Mouse (Mus musculus) left cerebral cortex, adult 2 months (tissue): ENCODE data around the gene Nt5e. TPM values are rescaled to one million over a fixed set of nuclear protein-coding genes. Genes with fewer than 3 reads are reported as not detected.
"Not testable (repeated sequence)": the region's sequence is repeated elsewhere in the genome, so short reads cannot be mapped to it uniquely, and the experiment has no call there.

ENCODE experiments used
- DNase-seq, 2 experiments: peaks; one replicate each; pipeline ENCODE4 v3.0.0; 2021 to 2022; ENCODE audit warnings: low spot score in 2 of 2, mixed read lengths in 1 of 2; ENCODE audit errors: extremely low spot score in 1 of 2
- H3K27ac ChIP-seq: fragments of 200-600 bp; 2 replicates; pipeline ENCODE4 v1.8.1; 2022
- H3K4me3 ChIP-seq: fragments of 200-600 bp; 2 replicates; pipeline ENCODE4 v1.8.1; 2022
- CTCF ChIP-seq: fragments of 200-600 bp; IDR thresholded peaks from 2 replicates; pipeline ENCODE4 v1.8.1; 2022; ENCODE audit warnings: antibody characterized with exemption, mild to moderate bottlenecking, moderate library complexity
- intact Hi-C: fragments of 180-260 bp; cut with DNase I; formaldehyde crosslinking; loops from one replicate; pipeline ENCODE4 v1.15.1; 2025
- long read RNA-seq, 2 experiments: library from polyadenylated mRNA; stranded (forward); transcript quantifications; one replicate each; pipeline ENCODE4 v2.0.0; 2021; ENCODE audit warnings: borderline mapping rate in 2 of 2
- total RNA-seq, 2 experiments: library from RNA; stranded (reverse); gene quantifications; 2 replicates each; pipeline ENCODE4 v1.2.3; 2021

Gene Nt5e
- 1 to 10 TPM; 2.9 TPM for total RNA-seq
- long read RNA-seq, experiment 1, transcript Nt5e-201 (9 exons, 3,995 nt) = major isoform, 5 of 5 reads
- long read RNA-seq, experiment 1, partial matches to known transcripts = 0 of 5 reads
- long read RNA-seq, experiment 1, other reads (novel, unspliced or antisense) = 0 of 5 reads
- long read RNA-seq, experiment 2, partial matches to known transcripts = 0 of 2 reads
- long read RNA-seq, experiment 2, other reads (novel, unspliced or antisense) = 0 of 2 reads

GRCm38 (mm10) chr9:88326930-88327901 lies at the start of gene Nt5e:
Gene Nt5e (plus strand): TSS chr9:88327197.
- TF ChIP-seq CTCF = no peak; the same call in 1 of the 2 replicates
- H3K27ac ChIP-seq = peak within 1 kb of the TSS; percentile 51; the same call in 1 of the 2 replicates
- H3K4me3 ChIP-seq = peak within 1 kb of the TSS; percentile 65
- DNase-seq = peak; percentile 60 to 66
- intact Hi-C loops = loop anchor here (5.0 kb wide), 1 partner anchor 35 kb away; no protein-coding TSS in a partner anchor

DNA sequence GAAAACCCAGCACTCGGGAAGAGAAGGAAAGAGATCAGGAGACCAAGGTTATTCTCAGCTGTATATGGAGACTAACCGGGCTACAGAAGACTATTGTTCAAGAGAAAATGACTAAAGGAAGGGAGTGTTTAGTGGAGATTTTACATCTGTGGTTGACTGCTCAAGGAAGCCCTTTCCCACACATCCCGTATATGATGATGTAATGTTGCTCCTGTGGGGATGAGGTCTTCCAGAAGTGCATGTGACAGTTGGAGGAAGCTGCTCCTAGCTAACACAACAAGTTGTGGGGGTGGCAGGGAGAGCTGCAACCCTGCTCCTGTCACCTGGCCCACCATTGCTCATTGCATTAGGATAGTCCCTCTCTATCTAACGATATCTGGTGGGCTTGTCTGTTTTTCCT lies 49.4 kb upstream of the Nt5e start:
- no peak for TF ChIP-seq CTCF
- intact Hi-C loops = no loop called here
- H3K27ac ChIP-seq = no peak overlapping the region
- DNase-seq = no peak
- H3K4me3 ChIP-seq = no peak overlapping the region

- H3K27ac ChIP-seq = no peak overlapping the region
- TF ChIP-seq CTCF = no peak
- no peak overlapping the region for H3K4me3 ChIP-seq
- intact Hi-C loops = no loop called here
- DNase-seq = no peak
These were observed 47.3 kb upstream of the Nt5e start for GRCm38 (mm10) chr9:88279728-88280127.

- no peak overlapping the region for H3K4me3 ChIP-seq
- intact Hi-C loops = no loop called here
- no peak for TF ChIP-seq CTCF
- H3K27ac ChIP-seq = no peak overlapping the region
- no peak for DNase-seq
These were observed 37.3 kb upstream of the Nt5e start for GRCm38 (mm10) chr9:88289568-88290168.

DNA sequence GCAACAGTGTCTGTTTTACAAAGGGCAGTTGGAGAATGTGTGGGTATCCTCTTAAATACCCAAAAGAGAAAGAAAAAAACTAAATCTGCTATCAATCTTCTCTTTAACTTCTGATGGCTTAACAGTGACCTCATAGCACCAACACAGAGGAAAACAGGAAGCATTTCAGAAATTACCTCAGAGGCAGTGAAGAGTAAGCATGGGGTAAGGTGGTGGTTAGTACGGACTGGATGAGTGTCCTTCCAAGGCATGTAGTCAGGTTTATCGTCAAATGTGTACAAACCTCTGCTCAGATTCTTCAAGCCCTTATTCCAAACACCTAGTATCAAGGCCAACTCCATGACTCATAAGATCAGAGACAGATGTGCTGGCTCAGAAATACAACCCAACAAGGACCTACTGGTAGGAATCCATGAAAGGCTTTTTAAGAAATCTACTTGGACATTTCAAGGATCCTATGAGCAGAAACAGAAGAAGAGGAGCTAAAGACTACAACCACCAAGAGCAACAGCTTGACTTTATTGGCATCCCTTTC lies 34.1 kb upstream of the Nt5e start:
- intact Hi-C loops = no loop called here
- no peak for TF ChIP-seq CTCF

DNA sequence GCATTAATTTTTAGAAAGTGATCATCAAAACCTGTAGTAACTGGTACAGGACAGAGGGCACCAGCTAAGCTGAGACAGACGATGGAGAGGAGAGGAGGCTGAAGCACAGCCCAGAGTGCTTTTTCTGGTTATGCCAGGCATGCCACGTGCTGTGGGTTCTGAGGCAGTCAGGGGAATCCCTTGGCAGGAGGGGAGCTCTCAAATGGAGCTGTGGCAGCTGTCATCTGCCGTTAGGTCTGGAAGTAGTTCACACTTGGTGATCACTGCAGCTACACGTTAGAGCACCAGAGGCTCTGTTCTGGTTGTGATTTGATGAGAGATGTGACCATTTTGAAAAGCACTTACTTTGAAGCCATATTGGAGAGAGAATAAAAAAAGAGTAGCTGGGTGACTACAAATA lies 31.2 kb upstream of the Nt5e start:
- Histone ChIP-seq H3K4me3 (no peak overlapping the region), H3K27ac (no peak overlapping the region)
- DNase-seq = no peak
- intact Hi-C loops = no loop called here
- no peak for TF ChIP-seq CTCF

More for the DNA sequence above, 34.1 kb upstream of the Nt5e start:
- no peak overlapping the region for H3K4me3 ChIP-seq
- no peak overlapping the region for H3K27ac ChIP-seq
- DNase-seq = no peak

DNA sequence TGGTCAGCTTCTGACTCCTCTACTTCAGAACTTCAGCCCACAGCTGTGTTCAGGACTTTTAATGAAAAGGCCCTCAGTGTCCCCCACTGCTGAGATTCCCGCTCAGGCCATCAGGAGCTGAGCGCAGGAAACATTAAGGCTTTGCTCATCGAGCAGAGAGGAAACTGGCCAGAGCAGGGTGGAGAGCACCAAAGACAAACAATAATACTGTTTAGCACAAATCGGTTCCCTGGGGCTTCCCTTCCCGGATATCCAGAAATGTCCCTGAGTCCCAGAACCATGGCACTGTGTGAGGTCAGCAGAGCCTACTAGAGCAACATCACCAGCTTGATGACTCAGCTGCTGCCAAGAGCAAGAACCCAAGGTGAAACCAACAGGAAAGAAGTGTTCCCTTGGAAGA lies 30.7 kb upstream of the Nt5e start:
- TF ChIP-seq CTCF = no peak
- intact Hi-C loops = no loop called here
- no peak for DNase-seq
- Histone ChIP-seq H3K4me3 (no peak overlapping the region), H3K27ac (no peak overlapping the region)

DNA sequence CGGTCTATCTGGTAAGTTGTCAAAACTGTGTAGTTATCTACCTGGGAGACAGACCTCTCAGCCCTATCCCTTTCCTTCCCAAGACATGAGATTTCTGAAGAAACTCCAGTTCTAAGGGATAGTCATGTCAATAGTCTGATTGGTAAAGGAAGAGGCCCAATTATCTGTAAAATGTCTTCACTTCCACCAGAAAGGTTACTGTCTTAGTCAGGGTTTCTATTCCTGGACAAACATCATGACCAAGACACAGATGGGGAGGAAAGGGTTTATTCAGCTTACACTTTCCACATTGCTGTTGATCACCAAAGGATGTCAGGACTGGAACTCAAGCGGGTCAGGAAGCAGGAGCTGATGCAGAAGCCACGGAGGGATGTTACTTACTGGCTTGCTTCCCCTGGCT lies 29.8 kb upstream of the Nt5e start:
- H3K27ac ChIP-seq, DNase-seq, intact Hi-C loops, H3K4me3 ChIP-seq: not testable (repeated sequence)

DNA sequence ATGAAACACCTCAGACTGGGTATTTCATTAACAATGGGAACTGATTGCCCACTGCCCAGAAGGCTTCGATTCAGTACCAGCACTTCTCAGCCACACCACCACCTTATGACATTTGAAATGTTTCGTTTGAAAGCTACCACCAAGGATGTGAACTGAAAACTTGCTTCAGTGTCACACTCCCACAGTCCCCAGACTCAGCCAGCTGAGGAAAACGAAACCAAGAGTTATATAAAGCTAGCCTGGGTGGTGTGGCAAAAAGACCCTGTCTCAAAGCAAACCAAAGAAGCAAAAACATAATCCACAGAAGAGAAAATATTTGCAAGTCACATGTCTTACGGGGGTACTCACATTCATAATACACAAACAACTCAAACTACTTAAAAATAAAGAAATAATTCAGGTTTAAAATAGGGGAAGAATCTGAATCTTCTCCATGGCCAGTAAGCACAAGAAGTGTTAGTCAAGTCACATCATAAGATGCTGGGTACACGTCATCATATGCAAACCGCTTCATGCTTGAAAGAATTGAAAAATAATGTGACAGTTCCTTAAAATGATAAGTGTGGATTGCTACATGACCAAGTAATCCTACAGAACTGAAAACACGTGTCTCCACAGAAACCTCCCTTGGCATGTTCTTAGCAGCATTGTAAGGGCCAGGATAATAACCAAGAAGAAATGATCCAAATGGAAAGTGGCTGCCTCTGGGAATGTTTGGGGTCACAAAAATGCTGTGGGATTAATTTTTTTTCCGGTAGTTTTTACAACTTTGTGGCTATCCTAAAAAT lies 28.9 kb upstream of the Nt5e start:
- intact Hi-C loops = no loop called here

GRCm38 (mm10) chr9:88307019-88307618 lies 19.9 kb upstream of the Nt5e start:
- Histone ChIP-seq H3K27ac (no peak overlapping the region), H3K4me3 (no peak overlapping the region)
- intact Hi-C loops = no loop called here
- TF ChIP-seq CTCF = no peak
- no peak for DNase-seq

More for the DNA sequence above, 28.9 kb upstream of the Nt5e start:
- DNase-seq = no peak
- Histone ChIP-seq H3K27ac (no peak overlapping the region), H3K4me3 (no peak overlapping the region)
- no peak for TF ChIP-seq CTCF

DNA sequence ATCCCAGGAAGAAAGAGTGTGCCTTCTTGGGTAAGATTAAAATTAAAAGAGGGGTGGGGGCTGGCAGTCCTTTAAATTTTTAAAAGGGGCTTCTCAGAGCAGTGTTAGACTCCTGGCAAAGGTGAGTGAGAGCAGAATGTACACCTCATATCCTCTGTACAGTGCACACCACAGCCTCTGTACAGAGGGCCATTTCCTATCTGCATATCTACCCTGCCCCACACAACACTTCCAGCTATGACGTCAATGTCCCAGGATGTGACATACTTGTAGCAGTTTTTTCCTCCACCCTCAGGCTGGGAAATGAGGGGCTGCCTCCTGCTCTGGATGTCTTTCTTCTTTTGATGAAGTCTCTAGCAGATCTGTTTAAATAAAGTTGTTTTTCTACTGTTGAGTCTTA lies 17.9 kb upstream of the Nt5e start:
- TF ChIP-seq CTCF = no peak
- intact Hi-C loops = no loop called here
- Histone ChIP-seq H3K27ac (no peak overlapping the region), H3K4me3 (no peak overlapping the region)
- no peak for DNase-seq
